Mouse (Mus musculus): ENCODE data around the gene Gm10256.
"Not testable (repeated sequence)": the region's sequence is repeated elsewhere in the genome, so short reads cannot be mapped to it uniquely, and the experiment has no call there.

Gm10256 gene

GRCm38 (mm10) chrY:2830380-2830779, at the start of gene Gm10256, which contains the start of gene Rbmy:
Gene Gm10256 (plus strand): TSS chrY:2830699.
Gene Rbmy (plus strand): TSS chrY:2830680.
- DNase-seq: not testable (repeated sequence)

- DNase-seq: not testable (repeated sequence)
These were observed 34.4 kb upstream of the Gm10256 start, which contains the start of gene Gm4064 for GRCm38 (mm10) chrY:2796105-2796504. Gene Gm4064 (minus strand): TSS chrY:2796205.

GRCm38 (mm10) chrY:2900689-2901088, 70.2 kb downstream of the Gm10256 start, which contains the start of gene Gm10352:
Gene Gm10352 (plus strand): TSS chrY:2900989.
- DNase-seq: not testable (repeated sequence)

All from kidney, postnatal 4 days (tissue).